In genomic region chr4:57638941-57639340, GRCm38 (mm10) we compare ENCODE assay signal across 16 mouse cellular contexts.
DNase-seq lines count a peak whose midpoint lies in the region; ATAC-seq and TF ChIP-seq lines count a peak whose summit lies in the region.
"Had no signal": no experiment of that assay in that cellular context is flagged by ENCODE, and none has a peak within 500 bp of the region (broad histone marks: within the 10 kb centered on the region; RNA-seq: fewer than 3 reads in every experiment).

No protein-coding gene starts in this region.

- H3K9me3 ChIP-seq in heart, embryonic 12.5 days (replicated peaks) = no peaks in the 10 kb centered on the region
- H3K9me3 ChIP-seq in midbrain, embryonic 14.5 days (ENCODE audit: control insufficient read depth, low read length) = no peaks in the 10 kb centered on the region
- H3K9me3 ChIP-seq in midbrain, embryonic 11.5 days (ENCODE audit: control insufficient read depth, low read length) = no peaks in the 10 kb centered on the region
- H3K9me3 ChIP-seq in neural tube, embryonic 13.5 days = no peaks in the 10 kb centered on the region
- H3K9me3 ChIP-seq in lung, postnatal 0 days (ENCODE audit: low read length) = no peaks in the 10 kb centered on the region
- H3K9me3 ChIP-seq: embryonic facial prominence, embryonic 10.5 days; liver, embryonic 13.5 days had no signal

- peaks cover 4% of the 10 kb centered on the region; the same call in 1 of the 2 replicates for H3K36me3 ChIP-seq in heart, embryonic 12.5 days
- no peaks in the 10 kb centered on the region for H3K36me3 ChIP-seq in midbrain, embryonic 14.5 days (ENCODE audit: control insufficient read depth, insufficient read depth, low read length)
- no peaks in the 10 kb centered on the region for H3K36me3 ChIP-seq in midbrain, embryonic 11.5 days (ENCODE audit: control insufficient read depth, insufficient read depth, low read length)
- no peaks in the 10 kb centered on the region for H3K36me3 ChIP-seq in neural tube, embryonic 13.5 days
- no peaks in the 10 kb centered on the region for H3K36me3 ChIP-seq in lung, postnatal 0 days (ENCODE audit: insufficient read depth, low read length)
- H3K36me3 ChIP-seq: embryonic facial prominence, embryonic 10.5 days; liver, embryonic 13.5 days had no signal

- no peak for TF ChIP-seq CTCF in cortical plate, adult 2 months (IDR thresholded peaks at IDR 0.05; ENCODE audit: extremely low read depth, insufficient read depth, low read length)
- no peak for TF ChIP-seq CTCF in lung, postnatal 0 days (IDR thresholded peaks at IDR 0.05)

- peaks cover 64% of the 10 kb centered on the region for H3K4me1 ChIP-seq in heart, embryonic 12.5 days (replicated peaks)
- H3K4me1 ChIP-seq in midbrain, embryonic 14.5 days (ENCODE audit: control insufficient read depth, insufficient read depth, low read length) = peaks cover 5% of the 10 kb centered on the region; the same call in 1 of the 2 replicates
- H3K4me1 ChIP-seq in midbrain, embryonic 11.5 days (ENCODE audit: control insufficient read depth, insufficient read depth, low read length) = no peaks in the 10 kb centered on the region
- H3K4me1 ChIP-seq in cortical plate, adult 2 months (ENCODE audit: control insufficient read depth, insufficient read depth, low read length) = peaks cover 5% of the 10 kb centered on the region; the same call in 1 of the 2 replicates
- H3K4me1 ChIP-seq in neural tube, embryonic 13.5 days (replicated peaks) = peaks cover 28% of the 10 kb centered on the region
- H3K4me1 ChIP-seq in lung, postnatal 0 days (ENCODE audit: insufficient read depth, low read depth, low read length) = 0 out of 2 replicates have a peak, but pooled peaks cover 4% of the 10 kb centered on the region
- H3K4me1 ChIP-seq: liver, embryonic 13.5 days had no signal

- H3K27ac ChIP-seq in heart, embryonic 12.5 days (ENCODE audit: poor library complexity, severe bottlenecking) = peak overlapping the region; percentile 15; the same call in 1 of the 2 replicates
- H3K27ac ChIP-seq in midbrain, embryonic 14.5 days (replicated peaks; ENCODE audit: low read depth, low read length) = no peak overlapping the region
- no peak overlapping the region for H3K27ac ChIP-seq in midbrain, embryonic 11.5 days (ENCODE audit: low read depth, low read length)
- no peak overlapping the region for H3K27ac ChIP-seq in cortical plate, adult 2 months (ENCODE audit: insufficient read depth, low read length)
- no peak overlapping the region for H3K27ac ChIP-seq in neural tube, embryonic 13.5 days (replicated peaks)
- no peak overlapping the region for H3K27ac ChIP-seq in lung, postnatal 0 days (ENCODE audit: low read length)
- H3K27ac ChIP-seq: heart, adult 2 months; liver, embryonic 13.5 days had no signal

- DNase-seq in heart, postnatal 4 days = no peak
- no peak for DNase-seq in midbrain, embryonic 14.5 days
- DNase-seq in midbrain, embryonic 11.5 days (ENCODE audit: low spot score, missing footprints) = no peak
- DNase-seq in embryo, embryonic 9.5 days (ENCODE audit: extremely low spot score) = no peak
- no peak for DNase-seq in lung, postnatal 0 days (ENCODE audit: low spot score)
- DNase-seq: heart, adult 2 months; kidney, adult 8-10 months; liver, embryonic 13.5 days; lung, postnatal 4 days; right cerebral cortex, adult 18-20 months had no signal

- WGBS in heart, embryonic 12.5 days = 70% methylated on average over 9 of the region's 9 CpGs
- 84% methylated on average over 9 of the region's 9 CpGs for WGBS in midbrain, embryonic 14.5 days
- 79% methylated on average over 9 of the region's 9 CpGs for WGBS in midbrain, embryonic 11.5 days
- WGBS in neural tube, embryonic 13.5 days = 84% methylated on average over 9 of the region's 9 CpGs
- 76% methylated on average over 9 of the region's 9 CpGs for WGBS in lung, postnatal 0 days

- no peaks in the 10 kb centered on the region for H3K27me3 ChIP-seq in heart, embryonic 12.5 days (replicated peaks)
- H3K27me3 ChIP-seq in midbrain, embryonic 14.5 days (ENCODE audit: control insufficient read depth, insufficient read depth, low read length) = no peaks in the 10 kb centered on the region
- H3K27me3 ChIP-seq in midbrain, embryonic 11.5 days (ENCODE audit: control insufficient read depth, insufficient read depth, low read length) = no peaks in the 10 kb centered on the region
- 0 out of 2 replicates have a peak, but pooled peaks cover 2% of the 10 kb centered on the region for H3K27me3 ChIP-seq in neural tube, embryonic 13.5 days
- no peaks in the 10 kb centered on the region for H3K27me3 ChIP-seq in lung, postnatal 0 days (replicated peaks; ENCODE audit: insufficient read depth, low read length)
- H3K27me3 ChIP-seq: liver, embryonic 13.5 days had no signal

- H3K4me3 ChIP-seq in heart, embryonic 12.5 days = no peak overlapping the region
- peak overlapping the region; percentile 33 for H3K4me3 ChIP-seq in midbrain, embryonic 14.5 days (replicated peaks; ENCODE audit: low read depth, low read length)
- no peak overlapping the region for H3K4me3 ChIP-seq in midbrain, embryonic 11.5 days (ENCODE audit: low read depth, low read length)
- H3K4me3 ChIP-seq in cortical plate, adult 2 months (ENCODE audit: insufficient read depth, low read length) = peak overlapping the region; percentile 56
- peak overlapping the region; percentile 36 for H3K4me3 ChIP-seq in neural tube, embryonic 13.5 days
- no peak overlapping the region for H3K4me3 ChIP-seq in lung, postnatal 0 days (ENCODE audit: low read depth, low read length)
- H3K4me3 ChIP-seq: heart, adult 2 months; liver, embryonic 13.5 days; myocyte had no signal

- no peak for TF ChIP-seq EP300 in lung, postnatal 0 days (IDR thresholded peaks at IDR 0.05)

- TF ChIP-seq POLR2A in cortical plate, adult 2 months (IDR thresholded peaks at IDR 0.05; ENCODE audit: extremely low read depth, insufficient read depth, low read length) = no peak

- no peak overlapping the region for H3K4me2 ChIP-seq in heart, embryonic 12.5 days
- peak overlapping the region; percentile 53 for H3K4me2 ChIP-seq in midbrain, embryonic 14.5 days (ENCODE audit: low read length)
- H3K4me2 ChIP-seq in midbrain, embryonic 11.5 days = no peak overlapping the region
- H3K4me2 ChIP-seq in neural tube, embryonic 13.5 days = peak overlapping the region; percentile 62
- no peak overlapping the region for H3K4me2 ChIP-seq in lung, postnatal 0 days (replicated peaks; ENCODE audit: low read depth, low read length)
- H3K4me2 ChIP-seq: liver, embryonic 13.5 days had no signal

- no peak overlapping the region for H3K9ac ChIP-seq in heart, embryonic 12.5 days
- H3K9ac ChIP-seq in midbrain, embryonic 14.5 days (replicated peaks; ENCODE audit: low read length) = peak overlapping the region; percentile 42; the same call in 1 of the 2 replicates
- no peak overlapping the region for H3K9ac ChIP-seq in midbrain, embryonic 11.5 days (ENCODE audit: low read length)
- 0 out of 2 replicates have a peak overlapping the region, but pooled peaks have one; percentile 64 for H3K9ac ChIP-seq in neural tube, embryonic 13.5 days
- H3K9ac ChIP-seq in lung, postnatal 0 days (replicated peaks; ENCODE audit: low read depth) = no peak overlapping the region
- H3K9ac ChIP-seq: liver, embryonic 13.5 days had no signal

- ATAC-seq in heart, embryonic 12.5 days (ENCODE audit: insufficient number of reproducible peaks, low FRiP score) = no peak
- no peak for ATAC-seq in midbrain, embryonic 14.5 days (ENCODE audit: low FRiP score, low TSS enrichment)
- no peak for ATAC-seq in midbrain, embryonic 11.5 days (ENCODE audit: low FRiP score)
- ATAC-seq in neural tube, embryonic 13.5 days (ENCODE audit: low read depth) = no peak
- no peak for ATAC-seq in lung, postnatal 0 days
- ATAC-seq: activated CD4-positive, CD25-positive, alpha-beta regulatory T cell, adult 4 months had no signal

Comparison
In these comparisons a context has a peak if more than half of its experiments do, and no peak if none do; other contexts are left out.
1. H3K4me2 ChIP-seq: peak in midbrain, embryonic 14.5 days (single experiment) and neural tube, embryonic 13.5 days (single experiment); none in heart, embryonic 12.5 days (single experiment), midbrain, embryonic 11.5 days (single experiment) and lung, postnatal 0 days (single experiment).
2. H3K4me3 ChIP-seq: peak in midbrain, embryonic 14.5 days (single experiment), cortical plate, adult 2 months (single experiment) and neural tube, embryonic 13.5 days (single experiment); none in heart, embryonic 12.5 days (single experiment), midbrain, embryonic 11.5 days (single experiment) and lung, postnatal 0 days (single experiment).
3. H3K9ac ChIP-seq: peak in midbrain, embryonic 14.5 days (single experiment) and neural tube, embryonic 13.5 days (single experiment); none in heart, embryonic 12.5 days (single experiment), midbrain, embryonic 11.5 days (single experiment) and lung, postnatal 0 days (single experiment).